Mouse (Mus musculus): ENCODE data around the gene Ppm1j. TPM values are rescaled to one million over a fixed set of nuclear protein-coding genes. Genes with fewer than 3 reads are reported as not detected.
"Not testable (repeated sequence)": the region's sequence is repeated elsewhere in the genome, so short reads cannot be mapped to it uniquely, and the experiment has no call there.

Gene Ppm1j
- total RNA-seq (2021) = 1 to 10 TPM in 1 of 2 experiments, under 1 TPM in 1; 0.72 to 1.2 TPM
- long read RNA-seq, experiment 1, partial matches to known transcripts = 0 of 1 reads
- long read RNA-seq, experiment 1, other reads (novel, unspliced or antisense) = 0 of 1 reads
- long read RNA-seq, experiment 2, partial matches to known transcripts = 1 of 2 reads
- long read RNA-seq, experiment 2, other reads (novel, unspliced or antisense) = 0 of 2 reads

DNA sequence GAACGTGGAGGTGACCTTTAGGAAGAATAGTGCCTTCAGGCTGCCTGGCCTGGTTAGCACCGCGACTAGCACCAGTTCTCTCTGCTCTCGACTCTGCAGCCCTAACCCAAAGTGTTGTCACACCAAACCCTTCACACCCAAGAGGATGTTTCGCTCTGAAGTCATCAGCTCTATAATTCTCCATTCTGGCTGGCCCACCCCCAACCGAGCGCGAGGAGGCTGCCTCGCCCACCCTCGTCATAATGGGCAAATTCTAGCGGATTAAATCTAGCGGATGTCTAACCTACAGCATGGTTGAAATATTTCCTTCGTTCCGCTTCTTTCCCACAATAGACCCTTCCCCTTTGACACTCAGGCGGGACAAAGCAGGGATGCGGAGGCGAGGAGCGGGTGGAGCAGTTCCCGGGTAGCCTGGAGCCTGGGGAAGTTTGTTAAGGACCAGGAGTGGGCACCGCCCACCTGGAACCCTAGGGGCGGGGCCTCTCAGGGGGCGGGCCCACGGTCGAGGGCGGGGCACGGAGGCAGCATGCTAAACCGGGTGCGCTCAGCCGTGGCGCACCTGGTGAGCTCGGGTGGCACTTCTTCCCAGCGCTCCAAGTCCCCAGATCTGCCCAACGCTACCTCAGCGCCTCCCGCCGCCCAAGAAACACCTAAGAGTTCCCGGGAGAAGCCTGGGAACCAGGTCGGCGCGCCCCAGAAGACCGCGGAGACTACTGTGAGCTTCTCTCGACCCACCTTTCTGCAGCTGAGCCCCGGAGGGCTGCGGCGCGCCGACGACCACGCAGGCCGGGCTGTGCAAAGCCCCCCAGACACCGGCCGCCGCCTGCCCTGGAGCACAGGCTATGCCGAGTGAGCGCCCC is at the start of gene Ppm1j:
Gene Ppm1j, plus strand, starts transcription at position 496 of the 860 bp plus-strand sequence.
- intact Hi-C loops (cut with DNase I) = loop anchor here (1.0 kb wide), 2 partner anchors 10 to 66 kb away; no protein-coding TSS in a partner anchor
- TF ChIP-seq CTCF (IDR thresholded peaks at IDR 0.05) = no peak
- no peak for DNase-seq (ENCODE audit: extremely low spot score in 1 of 2, low spot score in 2 of 2)
- H3K4me3 ChIP-seq = peak within 1 kb of the TSS; percentile 49
- no peak within 1 kb of the TSS for H3K27ac ChIP-seq

DNA sequence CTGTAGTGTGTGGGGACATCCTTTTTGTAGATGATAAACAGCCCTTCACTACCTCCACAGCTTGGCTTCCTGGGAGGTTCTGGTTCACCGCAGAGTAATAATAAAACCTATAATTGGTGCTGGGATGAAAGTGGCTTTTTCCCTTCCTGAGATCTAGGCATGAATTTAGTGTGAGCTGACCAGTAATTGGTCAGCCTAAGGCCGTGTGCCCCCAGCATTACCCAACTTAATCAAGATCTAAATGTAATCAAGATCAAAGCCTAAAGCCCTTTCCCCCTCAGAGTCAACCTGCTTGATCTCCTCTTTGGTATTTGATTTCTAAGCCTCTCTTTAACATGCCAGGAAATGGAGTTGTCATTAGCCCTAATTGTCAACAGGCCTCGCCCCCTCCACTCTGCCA is 47.9 kb upstream of the Ppm1j start:
- no peak overlapping the region for H3K4me3 ChIP-seq
- H3K27ac ChIP-seq = no peak overlapping the region
- intact Hi-C loops (cut with DNase I) = no loop called here
- no peak for TF ChIP-seq CTCF (IDR thresholded peaks at IDR 0.05)
- DNase-seq (ENCODE audit: extremely low spot score in 1 of 2, low spot score in 2 of 2) = no peak

DNA sequence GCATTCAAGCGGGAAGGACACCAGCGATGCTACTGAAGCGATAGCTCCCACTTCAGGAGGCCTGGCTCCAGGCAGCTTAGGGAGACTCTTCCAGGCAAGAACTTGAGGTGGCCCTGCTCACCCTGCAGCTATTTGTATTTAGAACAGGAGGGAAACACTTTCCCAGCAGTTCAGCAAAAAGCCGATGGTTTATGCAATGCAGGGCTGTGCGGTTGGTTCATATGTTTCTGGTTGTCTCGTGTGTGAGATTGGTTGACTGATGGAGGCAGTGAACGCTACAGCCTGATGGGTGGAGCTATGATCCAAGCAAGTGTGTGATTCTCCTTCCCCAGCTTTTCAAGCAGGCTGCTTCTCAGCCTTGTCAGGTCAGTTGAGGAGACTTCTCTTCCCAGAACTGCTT is 46.2 kb upstream of the Ppm1j start:
- no peak for DNase-seq (ENCODE audit: extremely low spot score in 1 of 2, low spot score in 2 of 2)

DNA sequence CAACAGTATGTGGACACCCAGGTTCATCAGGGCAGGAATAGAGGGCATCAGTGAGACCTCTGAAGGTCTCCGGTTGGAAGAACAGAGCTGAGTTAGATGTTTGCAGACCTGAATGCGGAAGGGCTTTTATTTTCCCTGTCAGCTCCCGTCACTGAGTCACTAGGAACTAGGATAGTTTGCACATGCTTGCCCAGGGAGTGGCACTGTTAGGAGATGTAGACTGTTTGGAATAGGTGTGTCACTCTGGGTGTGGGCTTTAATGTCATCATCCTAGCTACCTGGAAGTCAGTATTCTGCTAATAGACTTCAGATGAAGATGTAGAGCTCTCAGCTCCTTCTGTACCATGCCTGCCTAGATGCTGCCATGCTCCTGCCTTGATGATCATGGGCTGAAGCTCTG is 38.9 kb upstream of the Ppm1j start:
- Histone ChIP-seq H3K27ac (no peak overlapping the region), H3K4me3 (no peak overlapping the region)
- intact Hi-C loops (cut with DNase I) = no loop called here
- TF ChIP-seq CTCF (IDR thresholded peaks at IDR 0.05) = no peak
- no peak for DNase-seq (ENCODE audit: extremely low spot score in 1 of 2, low spot score in 2 of 2)

More for the DNA sequence above, 46.2 kb upstream of the Ppm1j start:
- intact Hi-C loops (cut with DNase I) = no loop called here
- TF ChIP-seq CTCF (IDR thresholded peaks at IDR 0.05) = no peak
- Histone ChIP-seq H3K4me3 (no peak overlapping the region), H3K27ac (no peak overlapping the region)

DNA sequence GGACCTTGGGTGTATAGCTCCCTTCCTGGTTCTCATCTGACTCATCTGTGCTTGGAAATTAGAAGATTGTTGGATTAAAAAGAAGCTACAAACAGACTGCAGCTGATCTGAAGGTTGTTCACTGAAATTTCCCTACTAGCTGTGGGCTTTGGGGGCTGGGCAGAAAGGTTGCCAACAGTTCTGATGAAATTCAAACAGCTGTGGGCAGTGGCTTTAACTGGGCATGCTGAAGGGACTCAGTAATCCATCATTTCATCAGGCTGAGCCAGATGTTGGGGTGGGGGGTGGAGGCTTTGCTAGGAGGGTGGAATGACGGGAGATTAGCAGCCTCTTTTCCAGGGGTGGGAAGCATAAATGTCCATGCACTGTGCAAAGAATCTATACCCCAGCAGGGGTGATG is 37.7 kb upstream of the Ppm1j start:
- TF ChIP-seq CTCF (IDR thresholded peaks at IDR 0.05) = no peak
- intact Hi-C loops (cut with DNase I) = no loop called here
- H3K4me3 ChIP-seq = no peak overlapping the region
- no peak overlapping the region for H3K27ac ChIP-seq
- DNase-seq (ENCODE audit: extremely low spot score in 1 of 2, low spot score in 2 of 2) = no peak

DNA sequence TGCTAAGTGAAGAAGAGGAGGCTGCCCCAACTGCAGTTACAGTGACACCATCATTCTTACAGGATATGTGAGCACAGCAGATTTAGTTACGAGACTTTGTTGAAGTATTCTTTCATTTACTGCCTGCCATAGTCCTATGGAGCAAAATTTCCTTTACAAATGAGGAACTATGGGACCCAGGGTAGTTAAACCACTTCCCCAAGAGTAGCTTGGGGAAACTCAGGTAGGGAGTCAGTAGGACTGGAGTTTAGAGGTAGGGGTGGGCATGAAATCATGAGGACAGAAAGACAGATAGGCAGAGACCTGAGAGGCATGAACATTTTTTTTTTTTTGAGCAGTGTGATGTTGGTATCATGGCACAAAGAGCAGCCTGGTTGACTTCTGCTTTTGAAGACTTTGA is 37.0 kb upstream of the Ppm1j start:
- no peak for DNase-seq (ENCODE audit: extremely low spot score in 1 of 2, low spot score in 2 of 2)
- Histone ChIP-seq H3K27ac (no peak overlapping the region), H3K4me3 (no peak overlapping the region)
- TF ChIP-seq CTCF (IDR thresholded peaks at IDR 0.05) = no peak
- intact Hi-C loops (cut with DNase I) = no loop called here

DNA sequence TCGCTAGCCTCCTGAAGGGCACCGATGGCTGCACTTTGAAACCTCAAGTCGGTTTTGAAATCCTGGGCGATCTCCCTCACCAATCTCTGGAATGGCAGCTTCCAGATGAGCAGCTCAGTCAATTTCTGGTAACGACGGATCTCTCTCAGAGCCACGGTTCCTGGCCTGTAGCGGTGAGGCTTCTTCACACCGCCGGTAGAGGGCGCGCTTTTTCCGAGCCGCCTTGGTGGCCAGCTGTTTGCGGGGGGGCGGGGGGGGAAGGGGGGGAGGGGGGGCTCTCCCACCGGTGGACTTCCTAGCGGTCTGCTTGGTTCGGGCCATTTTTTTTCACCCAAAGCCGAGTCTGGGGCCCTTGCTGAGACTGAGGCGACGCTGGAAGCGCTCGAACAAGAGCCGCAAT is 28.0 kb upstream of the Ppm1j start:
- H3K27ac ChIP-seq; DNase-seq (ENCODE audit: extremely low spot score in 1 of 2, low spot score in 2 of 2); intact Hi-C loops (cut with DNase I); H3K4me3 ChIP-seq: not testable (repeated sequence)
- peak; percentile 29 for TF ChIP-seq CTCF (IDR thresholded peaks at IDR 0.05)

DNA sequence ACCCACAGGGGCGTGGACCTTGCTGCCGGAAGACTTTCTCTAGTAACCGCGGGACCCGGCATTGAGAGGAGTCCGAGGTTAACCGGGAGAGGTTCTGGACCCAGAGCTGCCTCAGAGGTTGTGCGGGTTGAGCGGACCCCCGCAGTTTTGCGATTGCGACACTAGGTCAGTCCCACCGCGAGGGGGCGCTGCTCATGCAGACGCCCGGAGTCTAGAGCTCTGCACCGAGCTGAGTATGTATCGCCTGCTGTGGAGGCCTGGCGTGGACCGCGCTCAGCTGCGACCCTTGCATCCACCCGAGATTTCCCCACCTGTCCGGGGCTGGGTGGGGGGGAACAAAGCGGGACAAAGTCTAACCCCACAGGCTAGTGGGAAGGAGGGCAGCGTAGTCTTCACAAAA is 22.4 kb upstream of the Ppm1j start:
- intact Hi-C loops (cut with DNase I) = no loop called here
- peak; percentile 48 to 69 for DNase-seq (ENCODE audit: extremely low spot score in 1 of 2, low spot score in 2 of 2)
- H3K4me3 ChIP-seq = peak overlapping the region; percentile 38
- no peak overlapping the region for H3K27ac ChIP-seq
- TF ChIP-seq CTCF (IDR thresholded peaks at IDR 0.05) = peak; percentile 76

DNA sequence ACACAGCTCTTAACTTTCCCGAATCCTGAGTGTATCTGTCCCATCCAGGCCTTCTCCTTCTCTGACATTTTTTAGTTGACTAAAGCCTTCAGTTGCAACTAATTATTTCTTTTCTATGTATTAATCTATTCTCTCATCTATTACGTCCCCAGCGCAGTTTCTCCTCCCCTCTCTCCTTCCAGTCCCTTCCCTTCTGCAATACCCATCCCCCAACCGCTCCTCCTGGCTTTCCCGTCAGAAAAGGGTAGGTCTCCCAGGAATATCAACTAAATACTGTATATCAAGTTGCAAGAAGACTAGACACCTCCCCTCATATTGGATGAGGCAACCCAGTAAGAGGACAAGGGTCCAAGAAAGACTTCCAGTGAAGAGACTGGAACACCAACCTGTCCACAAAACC is 22.0 kb upstream of the Ppm1j start:
- no peak for TF ChIP-seq CTCF (IDR thresholded peaks at IDR 0.05)
- Histone ChIP-seq H3K27ac (no peak overlapping the region), H3K4me3 (peak overlapping the region; percentile 38)
- no peak for DNase-seq (ENCODE audit: extremely low spot score in 1 of 2, low spot score in 2 of 2)
- intact Hi-C loops (cut with DNase I) = no loop called here

DNA sequence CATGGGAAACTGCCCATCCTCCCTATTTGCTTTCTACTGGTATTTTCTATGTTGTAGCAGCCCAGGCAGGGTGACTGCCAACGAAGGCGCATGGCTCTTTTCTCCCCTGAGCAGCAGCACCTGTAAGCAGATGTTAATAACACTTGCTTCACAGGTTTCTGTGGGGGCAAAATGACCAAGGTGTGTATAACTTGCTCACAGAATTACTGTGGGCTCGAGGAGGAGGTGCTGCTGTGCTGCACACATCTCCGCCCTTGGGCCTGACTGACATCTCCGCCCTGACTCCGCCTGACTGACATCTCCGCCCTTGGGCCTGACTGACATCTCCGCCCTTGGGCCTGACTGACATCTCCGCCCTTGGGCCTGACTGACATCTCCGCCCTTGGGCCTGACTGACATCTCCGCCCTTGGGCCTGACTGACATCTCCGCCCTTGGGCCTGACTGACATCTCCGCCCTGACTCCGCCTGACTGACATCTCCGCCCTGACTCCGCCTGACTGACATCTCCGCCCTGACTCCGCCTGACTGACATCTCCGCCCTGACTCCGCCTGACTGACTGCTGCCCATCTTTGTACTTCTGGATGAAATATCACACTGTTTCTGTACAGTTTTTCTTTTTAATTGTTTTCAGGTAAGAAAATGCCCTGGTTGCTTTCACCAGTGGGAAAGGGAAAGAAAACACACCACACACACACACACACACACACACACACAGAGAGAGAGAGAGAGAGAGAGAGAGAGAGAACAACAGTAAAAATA is 18.6 kb upstream of the Ppm1j start:
- H3K4me3 ChIP-seq; intact Hi-C loops (cut with DNase I); H3K27ac ChIP-seq; DNase-seq (ENCODE audit: extremely low spot score in 1 of 2, low spot score in 2 of 2): not testable (repeated sequence)

DNA sequence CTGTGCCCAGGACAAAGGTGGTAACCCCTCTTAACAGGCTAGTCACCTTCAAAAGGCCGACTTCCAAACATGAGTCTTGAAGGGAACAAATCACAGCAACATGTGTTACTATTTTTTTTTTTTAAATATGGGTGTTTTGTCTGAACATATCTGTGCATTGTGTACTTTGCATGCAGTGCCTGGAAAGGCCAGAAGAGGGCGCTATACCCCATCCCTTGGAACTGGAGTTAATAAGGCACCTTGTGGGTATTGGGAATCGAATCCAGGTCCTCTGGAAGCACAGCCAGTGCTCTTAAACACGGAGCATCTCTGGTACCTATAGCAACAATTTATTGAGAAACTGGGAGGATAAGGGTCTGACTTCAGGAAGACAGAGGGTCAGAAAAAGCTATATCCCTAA is 15.8 kb upstream of the Ppm1j start:
- intact Hi-C loops (cut with DNase I) = no loop called here
- Histone ChIP-seq H3K27ac (no peak overlapping the region), H3K4me3 (no peak overlapping the region)
- no peak for DNase-seq (ENCODE audit: extremely low spot score in 1 of 2, low spot score in 2 of 2)
- TF ChIP-seq CTCF (IDR thresholded peaks at IDR 0.05) = peak; percentile 49

DNA sequence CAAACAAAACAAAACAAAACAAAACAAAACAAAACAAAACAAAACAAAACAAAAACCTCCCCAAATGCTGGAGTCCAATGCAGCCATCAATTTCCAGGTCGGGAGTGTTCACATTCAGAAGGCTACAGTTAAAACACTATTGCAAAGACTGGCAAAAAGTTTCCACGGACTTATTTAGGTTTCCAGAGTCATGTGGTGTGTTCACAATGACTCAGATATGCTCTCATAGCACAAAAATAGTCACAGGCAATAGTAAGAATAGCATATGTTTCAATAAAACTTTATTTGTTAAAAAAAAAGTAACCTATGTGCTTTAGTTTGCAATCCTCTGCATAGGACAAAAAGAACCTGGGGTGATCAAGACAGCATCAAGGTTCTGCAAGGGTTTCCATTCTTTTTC is 13.7 kb upstream of the Ppm1j start:
- intact Hi-C loops (cut with DNase I) = no loop called here
- Histone ChIP-seq H3K4me3 (no peak overlapping the region), H3K27ac (no peak overlapping the region)
- DNase-seq (ENCODE audit: extremely low spot score in 1 of 2, low spot score in 2 of 2) = no peak
- TF ChIP-seq CTCF (IDR thresholded peaks at IDR 0.05) = no peak

All from left cerebral cortex, adult 2 months (tissue).